Mouse (Mus musculus): ENCODE results near the gene Cox10.
"Not testable (repeated sequence)": the region's sequence is repeated elsewhere in the genome, so short reads cannot be mapped to it uniquely, and the experiment has no call there.

The Cox10 gene

DNA sequence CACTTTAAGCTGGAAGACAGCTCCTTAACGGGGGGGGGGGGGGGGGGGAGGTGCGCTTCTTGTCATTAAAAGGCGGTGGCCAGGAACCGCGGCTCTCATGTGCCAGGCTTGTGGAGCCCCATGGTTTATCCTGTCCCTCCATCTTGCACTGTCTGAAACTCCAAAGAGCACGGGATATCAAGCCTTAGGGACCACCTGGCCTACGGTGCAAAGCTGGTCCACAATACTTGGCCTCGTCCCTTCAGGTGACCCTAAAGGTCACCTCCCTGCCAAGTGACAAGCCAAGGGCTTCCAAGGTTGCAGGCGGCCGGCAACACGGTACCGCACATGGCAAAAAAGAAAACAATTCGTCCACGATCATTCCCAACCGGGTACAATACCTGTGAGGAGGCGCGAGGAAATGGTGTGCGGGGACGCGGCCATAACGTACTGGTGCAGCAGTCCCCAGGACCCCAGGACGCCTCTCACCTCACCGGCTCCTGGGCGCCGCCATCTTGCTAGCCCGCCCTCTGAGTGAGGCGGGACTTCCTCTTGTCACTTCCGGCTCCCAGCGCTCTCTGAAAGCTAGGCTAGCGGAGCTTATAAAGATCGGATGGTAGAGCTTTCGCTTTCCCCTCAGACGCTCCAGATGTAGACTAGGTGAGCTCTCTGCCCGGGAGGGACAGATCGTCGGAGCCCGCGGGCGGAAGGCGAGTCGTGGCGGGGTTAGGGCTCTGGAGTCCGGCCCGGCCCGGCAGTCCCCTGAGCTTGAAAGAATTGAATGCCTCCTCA lies at the start of gene Cox10:
Gene Cox10 (minus strand): TSS at position 513 of the 771 bp plus-strand sequence.
- peak; percentile 82 for DNase-seq (ENCODE audit: low spot score)

DNA sequence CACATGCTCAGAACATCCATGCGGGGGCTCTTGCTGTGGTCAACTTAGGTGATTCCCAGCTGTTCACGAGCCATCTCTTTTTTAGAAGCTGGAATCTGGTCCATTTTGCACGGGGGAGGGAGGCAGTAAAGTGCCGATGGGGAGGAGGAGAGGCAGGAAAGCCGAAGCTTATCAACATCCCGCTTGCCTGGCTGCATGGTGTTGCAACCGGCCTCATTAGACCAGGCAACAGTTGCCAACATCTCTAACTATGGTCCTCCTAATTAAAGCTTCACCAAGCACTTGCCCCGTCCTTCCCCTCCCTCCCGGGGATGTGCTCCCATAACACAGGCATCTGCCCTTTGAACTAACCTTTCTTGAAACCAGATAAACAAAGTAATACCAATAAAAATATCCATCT lies 48.7 kb upstream of the Cox10 start:
- no peak for DNase-seq (ENCODE audit: low spot score)

DNA sequence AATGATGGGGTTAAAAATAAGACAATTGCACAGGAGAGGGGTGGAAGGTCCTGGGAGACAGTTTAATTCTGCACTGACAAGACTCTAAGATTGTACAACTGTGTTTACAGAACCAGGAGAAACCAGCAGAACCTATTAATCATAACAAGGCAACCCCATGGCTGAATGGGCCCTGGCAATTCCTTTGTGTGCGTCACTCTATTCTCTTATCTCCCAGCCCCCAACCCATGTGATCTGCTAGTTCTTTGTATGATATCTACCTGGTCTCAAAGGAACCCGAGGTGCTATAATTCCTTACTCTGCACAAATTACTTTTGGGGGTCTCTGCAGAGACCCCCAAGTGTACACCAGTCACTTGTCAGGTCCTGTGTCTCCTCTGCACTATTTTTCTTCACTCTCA lies 46.2 kb upstream of the Cox10 start:
- no peak for DNase-seq (ENCODE audit: low spot score)

DNA sequence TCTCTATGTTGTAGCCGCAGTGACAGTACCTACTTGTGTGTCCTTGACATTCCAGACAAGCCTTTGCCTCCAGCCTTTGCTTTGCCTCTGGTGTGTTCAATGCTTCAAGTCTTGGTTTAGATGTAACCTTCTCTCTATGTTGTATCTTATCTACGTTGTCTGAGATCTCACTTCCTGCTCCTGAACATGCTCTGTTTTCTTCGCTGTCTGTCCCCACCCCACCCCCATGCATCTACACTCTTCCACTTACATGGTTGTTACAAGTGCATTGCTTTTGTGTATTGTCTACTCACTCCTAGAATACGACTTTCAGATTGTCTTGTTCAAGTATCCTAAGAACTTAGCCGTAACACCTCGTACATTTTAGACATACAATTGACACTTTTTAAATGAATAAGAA lies 43.9 kb upstream of the Cox10 start:
- not testable (repeated sequence) for DNase-seq (ENCODE audit: low spot score)

DNA sequence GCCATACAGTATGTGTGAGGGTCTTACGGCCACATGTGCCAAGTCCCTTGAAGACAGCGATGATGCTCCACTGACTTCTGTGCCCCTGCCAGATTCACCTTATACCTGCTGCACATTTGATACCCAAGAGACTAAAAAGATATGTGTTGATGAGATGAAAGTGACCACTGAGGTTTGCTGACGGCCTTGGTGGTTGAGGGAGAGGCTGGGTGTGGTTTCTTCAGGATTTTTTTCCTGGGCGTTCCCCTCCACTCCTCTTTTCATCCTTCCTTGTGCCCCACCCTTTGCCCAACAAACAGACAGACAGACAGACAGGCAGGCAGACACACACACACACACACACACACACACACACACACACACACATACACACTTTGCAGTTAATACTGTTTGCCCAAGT lies 37.4 kb upstream of the Cox10 start:
- no peak for DNase-seq (ENCODE audit: low spot score)

DNA sequence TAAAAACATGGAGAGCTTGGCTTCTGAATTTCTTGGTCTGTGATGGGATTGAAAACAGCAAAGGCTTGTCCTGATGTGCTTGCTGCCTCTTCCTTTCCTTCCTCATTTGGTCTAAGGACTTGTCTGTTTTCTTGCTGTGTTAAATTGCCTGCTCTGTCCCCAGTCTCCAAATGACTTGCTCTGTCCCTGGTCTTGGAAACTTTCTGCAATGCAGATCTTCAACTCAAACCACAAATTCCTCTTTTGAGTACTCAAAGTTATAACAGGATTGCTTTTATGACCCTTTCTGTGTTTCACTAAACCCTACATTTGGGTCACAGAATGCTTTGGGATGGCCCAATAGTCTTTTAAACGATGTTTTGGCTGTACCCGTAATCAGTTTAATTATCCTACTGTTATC lies 36.6 kb upstream of the Cox10 start:
- DNase-seq (ENCODE audit: low spot score) = no peak

DNA sequence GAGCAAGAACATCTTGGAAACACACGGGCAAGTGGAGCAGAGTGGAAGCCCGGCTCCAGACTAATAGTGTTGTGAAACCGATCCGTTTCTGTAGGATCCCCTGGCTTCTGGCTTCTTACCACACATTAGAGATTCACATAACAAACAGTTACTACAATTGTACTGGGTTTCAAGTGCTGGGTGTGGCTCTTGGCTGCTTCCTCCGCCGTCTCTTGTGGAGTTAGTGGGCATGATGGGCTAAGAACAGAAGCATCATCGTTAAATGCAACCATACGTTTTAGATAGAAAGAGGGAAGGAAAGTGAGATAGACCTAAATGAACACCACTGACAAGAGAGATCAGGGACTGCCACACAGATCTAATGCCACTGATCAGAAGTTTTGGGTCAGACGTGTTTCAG lies 35.8 kb upstream of the Cox10 start:
- DNase-seq (ENCODE audit: low spot score) = no peak

DNA sequence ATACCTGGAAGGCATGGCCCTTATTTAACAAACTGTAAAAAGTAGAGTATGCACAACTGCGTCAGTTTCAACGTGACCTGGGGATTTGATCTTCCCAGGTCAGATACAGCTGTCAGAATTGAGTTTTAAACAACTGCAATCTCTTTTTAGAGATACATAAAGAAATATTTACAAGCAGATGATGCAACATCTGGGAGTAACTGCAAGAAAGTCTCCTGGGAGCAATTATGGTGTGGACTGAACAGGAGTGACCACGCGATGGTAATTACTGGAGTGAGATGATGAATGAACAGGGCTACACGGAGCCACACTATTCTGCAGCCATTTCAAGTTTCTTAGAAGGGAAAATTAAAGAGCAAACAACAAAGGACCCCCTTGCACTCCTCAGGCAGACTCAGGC lies 20.8 kb upstream of the Cox10 start:
- no peak for DNase-seq (ENCODE audit: low spot score)

DNA sequence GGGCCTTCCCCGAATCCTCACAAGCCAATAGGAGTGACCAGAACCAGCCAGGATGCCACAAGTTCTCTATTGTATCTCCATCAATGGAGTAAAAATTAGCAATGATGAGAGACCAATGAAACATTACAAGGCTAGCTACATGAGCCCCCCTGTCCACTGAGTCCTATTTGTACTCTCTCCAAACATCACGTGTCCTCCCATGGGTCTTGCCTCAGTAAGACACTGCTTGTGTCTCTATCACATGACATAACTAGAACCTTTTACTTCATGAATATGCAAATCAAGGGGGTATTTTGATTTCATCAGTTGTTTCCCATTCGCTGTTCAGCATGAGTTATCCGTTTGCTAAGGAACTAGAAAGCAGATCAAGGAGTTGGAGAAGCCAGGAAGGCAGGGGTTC lies 13.8 kb upstream of the Cox10 start:
- DNase-seq (ENCODE audit: low spot score) = no peak

DNA sequence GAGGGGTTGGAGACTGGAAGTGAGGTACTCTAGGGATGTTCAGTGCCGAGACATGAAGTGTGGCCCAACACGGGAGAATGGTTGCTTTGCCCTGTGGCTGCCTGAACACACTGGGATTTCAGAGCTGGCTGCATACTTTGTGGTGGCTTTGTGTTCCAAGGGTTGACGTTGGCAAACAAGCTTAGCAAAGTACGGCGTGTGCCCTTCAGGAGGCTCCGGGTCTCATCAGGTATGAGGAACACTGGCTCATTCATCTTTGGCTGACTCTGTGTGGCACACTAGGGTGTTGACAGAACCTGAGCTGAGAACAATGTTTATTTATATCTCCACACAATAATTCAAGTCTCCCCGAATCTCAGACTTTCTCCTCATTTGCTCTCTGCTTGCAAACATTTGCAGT lies 11.9 kb upstream of the Cox10 start:
- DNase-seq (ENCODE audit: low spot score) = no peak

DNA sequence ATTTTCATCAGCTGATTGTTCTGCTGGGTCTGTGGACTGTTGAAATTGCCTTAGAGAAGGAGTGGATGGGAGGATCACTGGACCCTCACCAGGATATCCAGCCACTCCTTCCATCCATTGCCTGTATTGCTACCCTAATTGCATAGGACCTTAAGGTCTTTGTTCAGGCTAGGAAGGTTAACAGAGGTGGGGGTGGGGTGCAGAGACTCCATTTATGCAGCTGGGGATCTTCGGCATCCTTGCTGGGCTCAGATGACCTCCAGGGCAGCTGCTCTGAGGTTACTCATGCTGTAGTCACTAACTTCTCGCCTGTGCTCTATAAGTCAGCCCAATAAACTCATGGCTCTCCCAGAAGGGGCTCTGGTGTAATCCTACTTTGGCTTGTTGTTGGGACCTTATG lies 10.4 kb upstream of the Cox10 start:
- DNase-seq (ENCODE audit: low spot score) = no peak

DNA sequence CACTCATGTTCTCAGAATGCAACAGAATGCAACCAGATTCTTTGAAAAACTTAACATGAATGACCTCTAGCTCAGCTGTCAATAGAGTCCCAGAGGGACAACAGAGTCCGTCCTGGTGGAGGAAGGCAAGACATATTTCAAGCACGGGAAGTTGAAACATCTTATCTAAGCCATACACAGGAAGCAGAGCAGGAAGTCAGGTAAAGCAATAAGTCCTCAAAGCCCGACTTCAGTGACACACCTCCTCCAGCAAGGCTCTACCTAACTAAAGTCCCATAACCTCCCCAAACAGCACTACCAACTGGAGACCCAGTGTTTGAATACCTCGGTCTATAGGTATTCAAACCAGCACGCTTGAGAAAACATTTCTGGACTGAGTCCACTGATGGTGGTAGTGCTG lies 6.6 kb upstream of the Cox10 start:
- DNase-seq (ENCODE audit: low spot score) = no peak

DNA sequence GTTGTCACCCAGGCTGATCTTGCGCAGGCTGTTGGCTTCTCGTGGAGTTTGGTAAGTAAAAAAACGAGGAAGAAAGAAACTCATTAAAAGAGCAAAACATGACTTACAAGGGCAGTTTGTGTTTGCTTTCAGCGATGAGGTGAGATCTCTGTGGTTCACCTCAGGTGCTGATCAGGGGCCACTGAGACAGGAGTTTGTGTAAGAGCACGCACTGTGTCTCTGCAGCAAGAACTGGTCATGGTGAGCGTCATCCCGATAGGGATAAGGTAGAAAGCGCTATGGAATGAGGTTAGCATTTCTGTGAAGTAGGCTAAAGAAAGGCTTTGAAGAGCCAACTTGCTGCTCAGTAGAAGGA lies 436 bp upstream of the Cox10 start:
- DNase-seq (ENCODE audit: low spot score) = no peak

DNA sequence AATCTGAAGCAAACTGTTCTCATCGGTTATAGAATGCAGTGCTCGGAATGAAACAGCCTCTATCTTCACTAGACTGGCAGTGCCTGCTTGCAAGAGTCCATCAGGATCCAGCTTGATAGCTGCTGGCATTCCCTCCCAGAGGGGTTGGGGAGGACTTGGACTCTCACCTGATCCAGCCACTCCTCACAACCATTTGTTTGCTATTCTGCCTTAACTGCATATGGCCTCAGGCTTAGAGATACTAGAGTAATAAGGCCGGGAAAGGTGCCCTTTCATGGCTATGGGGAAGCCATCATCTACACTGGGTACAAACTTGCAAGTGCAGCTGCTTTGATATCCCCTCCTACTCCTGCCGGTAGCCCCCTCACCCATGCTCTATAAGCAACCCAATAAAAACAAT lies 3.1 kb downstream of the Cox10 start:
- no peak for DNase-seq (ENCODE audit: low spot score)

DNA sequence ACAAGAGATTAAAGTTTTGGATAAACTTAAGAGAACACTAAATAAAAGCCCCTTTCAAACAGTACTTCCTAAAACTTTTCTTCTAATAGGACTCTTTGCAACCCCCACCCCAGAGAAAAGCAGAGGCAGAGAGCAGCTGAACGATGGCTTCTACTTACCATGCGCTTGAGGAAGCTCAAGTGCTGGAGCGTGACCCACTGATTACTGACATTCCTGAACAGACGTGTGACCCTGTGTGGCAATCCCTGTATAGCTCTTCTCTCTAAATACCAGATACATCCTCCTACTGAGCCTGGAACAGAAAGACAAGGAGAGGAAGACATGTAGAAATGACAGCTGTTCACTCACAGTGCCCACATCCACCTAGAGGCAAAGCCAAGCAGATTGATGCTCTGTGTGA lies 5.9 kb downstream of the Cox10 start:
- DNase-seq (ENCODE audit: low spot score) = no peak

DNA sequence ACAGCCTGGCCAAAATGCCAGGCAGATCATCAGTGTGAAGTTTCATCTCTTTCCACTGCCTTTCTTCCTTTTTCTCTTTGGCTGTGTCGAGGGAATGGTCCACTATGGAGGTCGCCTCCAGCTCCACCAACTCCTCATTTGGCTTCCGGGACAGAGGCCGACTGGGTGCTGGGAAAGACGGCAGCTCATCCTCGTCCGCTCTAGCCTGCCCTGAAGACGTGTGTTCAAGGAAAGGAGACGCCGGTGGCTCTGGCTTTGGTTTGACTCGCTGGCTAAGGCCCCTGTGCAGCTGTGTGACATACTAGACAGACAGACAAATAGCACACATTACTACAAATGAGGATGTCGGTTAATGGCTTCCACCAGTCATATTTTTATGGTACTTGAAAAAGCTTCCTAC lies 7.7 kb downstream of the Cox10 start:
- DNase-seq (ENCODE audit: low spot score) = no peak

DNA sequence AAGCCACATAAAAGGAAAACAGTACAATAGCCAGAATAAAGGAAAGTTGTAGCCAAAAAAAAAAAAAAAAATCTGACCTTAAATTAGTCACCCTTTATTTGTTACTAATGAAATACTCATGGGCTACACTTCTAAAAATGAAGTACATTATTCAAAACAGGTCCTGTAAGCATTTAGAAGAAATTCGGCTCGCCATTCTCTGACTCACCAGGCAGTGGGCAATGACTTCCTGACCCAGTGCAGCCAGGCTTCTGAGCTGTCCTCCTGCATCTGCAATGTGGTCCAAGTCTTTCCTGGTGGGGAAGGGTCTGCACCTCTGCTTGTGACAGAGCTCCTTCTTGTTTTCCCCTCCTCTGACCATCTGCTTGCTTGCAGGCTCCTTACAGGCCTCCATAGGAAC lies 13.3 kb downstream of the Cox10 start:
- DNase-seq (ENCODE audit: low spot score) = no peak

DNA sequence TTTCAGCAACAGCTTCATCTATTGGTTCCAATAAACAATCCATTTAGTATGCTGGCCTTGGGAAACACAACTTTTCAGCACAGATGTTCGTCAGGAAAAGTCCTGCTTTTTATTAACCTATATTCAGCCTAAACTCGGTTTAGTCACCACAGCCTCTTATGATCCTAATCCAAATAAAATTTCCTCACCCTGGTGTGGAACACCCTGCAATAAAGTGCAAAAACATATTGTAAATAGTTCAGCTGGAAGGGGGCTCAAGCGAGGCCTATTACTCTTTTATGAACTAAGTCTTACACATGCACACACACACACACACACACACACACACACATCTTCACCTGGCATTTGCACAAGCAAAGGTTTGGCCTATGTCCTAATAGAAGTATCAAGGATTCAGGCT lies 16.1 kb downstream of the Cox10 start:
- no peak for DNase-seq (ENCODE audit: low spot score)

DNA sequence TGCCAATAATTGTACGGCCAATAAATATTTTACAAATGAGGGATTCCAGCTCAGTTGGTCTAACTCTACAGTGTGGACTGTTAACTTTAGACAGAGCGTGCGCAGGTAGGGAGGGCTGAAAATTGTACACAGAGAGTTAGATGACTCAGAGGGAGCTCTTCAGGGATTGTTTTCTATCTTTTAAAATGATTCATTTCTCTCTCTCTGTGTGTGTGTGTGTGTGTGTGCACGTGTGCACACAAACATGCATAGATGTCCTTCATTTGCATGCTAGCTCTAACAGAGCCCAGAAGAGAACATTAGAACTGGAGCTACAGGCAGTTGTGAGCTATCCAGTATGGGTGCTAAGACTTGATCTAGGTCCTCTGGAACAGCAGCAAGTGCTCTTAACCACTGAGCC lies 17.0 kb downstream of the Cox10 start:
- DNase-seq (ENCODE audit: low spot score) = no peak

DNA sequence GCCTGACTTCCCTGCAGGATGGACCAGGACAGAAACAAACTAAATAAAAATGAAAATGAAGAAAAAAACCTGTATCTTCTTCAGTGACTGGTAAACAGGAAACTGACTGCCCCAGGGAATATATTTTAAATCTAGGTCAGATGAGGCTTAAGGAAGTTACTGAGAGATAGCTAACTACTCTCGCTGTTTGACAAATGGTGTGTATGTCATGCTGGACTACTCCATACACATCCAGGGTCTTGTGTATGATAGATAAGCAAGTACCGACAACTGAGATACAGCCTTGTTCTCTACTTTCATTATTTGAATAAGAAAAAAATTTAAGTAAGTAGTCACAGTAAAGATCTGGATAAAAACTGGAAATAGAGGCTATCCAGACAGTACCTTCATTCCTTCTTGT lies 20.0 kb downstream of the Cox10 start:
- no peak for DNase-seq (ENCODE audit: low spot score)

DNA sequence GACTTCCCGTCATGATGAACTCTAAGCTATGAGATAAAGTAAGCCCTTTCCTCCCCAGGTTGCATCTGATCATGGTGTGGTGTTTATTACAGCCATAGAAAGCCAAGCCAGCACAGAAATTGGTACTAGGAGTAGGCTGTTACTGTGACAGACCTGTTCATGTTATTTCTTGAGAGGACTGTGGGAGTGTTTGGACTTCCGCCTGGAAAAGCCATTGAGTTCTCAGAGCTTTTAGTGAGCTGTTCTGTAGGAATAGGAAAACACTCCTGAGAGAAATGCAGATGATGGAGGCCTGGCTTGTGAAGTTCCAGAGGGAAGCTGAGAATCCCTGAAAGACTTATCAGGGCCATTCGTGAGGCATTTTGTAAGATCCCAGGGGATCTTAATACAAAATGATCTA lies 20.8 kb downstream of the Cox10 start:
- no peak for DNase-seq (ENCODE audit: low spot score)

DNA sequence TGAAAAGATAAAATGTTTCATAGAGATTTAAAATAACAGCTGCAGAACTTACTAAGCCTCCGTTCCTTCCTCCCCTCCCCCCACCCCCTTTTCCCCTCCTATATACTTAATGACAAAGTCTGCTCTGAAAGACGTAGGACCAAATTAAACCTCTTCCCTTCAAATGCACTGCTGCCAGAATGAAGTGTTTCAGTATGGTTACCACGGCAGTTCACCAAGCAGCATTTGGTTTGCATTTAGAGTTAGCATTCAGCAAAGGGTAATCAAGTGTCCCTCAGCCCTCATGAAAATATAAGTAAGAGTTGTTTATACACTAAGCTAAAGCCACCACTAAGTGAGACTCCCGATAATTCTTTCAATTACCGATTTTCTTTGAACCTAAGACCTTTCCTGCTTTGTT lies 25.9 kb downstream of the Cox10 start:
- no peak for DNase-seq (ENCODE audit: low spot score)

DNA sequence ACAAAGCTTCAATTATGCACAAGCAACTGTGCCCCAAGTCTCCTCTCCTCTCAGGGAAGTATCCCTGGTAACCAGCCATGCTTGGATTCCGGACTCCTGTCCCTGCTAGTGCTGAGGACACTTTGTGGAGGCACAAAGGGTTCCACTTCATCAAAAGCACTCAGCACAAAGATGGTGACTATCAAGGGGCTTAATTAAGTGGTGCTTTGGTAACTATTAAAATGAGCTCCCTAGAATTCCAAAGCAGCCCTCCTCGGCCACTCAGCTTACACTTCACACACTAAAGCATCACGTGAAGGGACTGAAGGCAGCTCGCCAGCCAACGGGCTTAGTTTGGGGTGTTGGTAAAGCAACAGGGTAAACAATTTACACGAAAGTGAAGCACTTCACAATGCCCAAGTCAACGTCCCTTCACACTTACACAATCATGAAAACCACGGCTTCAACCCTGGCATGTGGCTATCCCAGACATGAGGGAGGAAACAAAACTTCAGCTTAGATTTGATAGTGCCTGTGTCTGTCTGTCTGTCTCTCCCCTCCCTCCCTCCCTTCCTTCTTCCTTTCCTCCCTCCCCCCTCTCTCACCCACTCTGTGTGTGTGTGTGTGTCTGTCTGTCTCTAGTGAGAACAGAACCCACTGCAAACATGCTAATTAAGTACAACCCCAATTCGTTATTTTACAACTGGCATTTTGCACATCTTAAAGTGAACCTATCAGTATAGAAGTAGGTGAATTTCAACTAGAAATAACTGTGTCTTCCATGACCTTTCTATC lies 27.9 kb downstream of the Cox10 start:
- DNase-seq (ENCODE audit: low spot score) = no peak

DNA sequence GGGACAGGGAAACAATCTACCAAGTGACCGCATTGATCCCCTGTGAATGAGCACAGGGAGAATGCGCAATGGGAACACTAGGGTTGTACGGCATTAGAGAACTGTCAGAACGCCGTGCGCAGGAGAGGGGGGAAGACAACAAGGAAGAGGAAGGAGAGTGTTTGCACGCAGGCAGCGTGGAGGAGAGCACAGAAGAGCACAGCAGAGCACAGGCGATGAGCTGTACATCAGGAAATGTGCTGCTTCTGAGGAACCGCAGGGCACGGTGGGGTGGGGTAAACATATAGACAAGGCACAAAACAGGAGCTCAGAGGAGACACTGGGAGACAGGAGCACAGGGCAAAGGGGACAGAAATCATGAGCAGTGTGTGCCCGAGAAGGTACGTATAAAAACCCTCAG lies 31.8 kb downstream of the Cox10 start:
- DNase-seq (ENCODE audit: low spot score) = no peak
